Mouse (Mus musculus): Measurements from ENCODE around the gene Stk32c.
A peak's percentile ranks its signal among the peaks of the same experiment; 100 is the strongest.

Gene Stk32c

GRCm38 (mm10) chr7:139139921-139140461 is 73.1 kb downstream of the Stk32c start:
- no peak for DNase-seq

GRCm38 (mm10) chr7:139136906-139137491 is 76.1 kb downstream of the Stk32c start:
- DNase-seq = no peak

- no peak for DNase-seq
Measured at GRCm38 (mm10) chr7:139135236-139135635, 77.9 kb downstream of the Stk32c start.

GRCm38 (mm10) chr7:139133446-139133845 is 79.7 kb downstream of the Stk32c start:
- DNase-seq = peak; percentile 38

- no peak for DNase-seq
Measured at GRCm38 (mm10) chr7:139131538-139131937, 81.6 kb downstream of the Stk32c start.

GRCm38 (mm10) chr7:139130361-139130760 is 82.7 kb downstream of the Stk32c start:
- DNase-seq = no peak

GRCm38 (mm10) chr7:139128994-139129393 is 84.1 kb downstream of the Stk32c start:
- no peak for DNase-seq

- DNase-seq = no peak
Measured at GRCm38 (mm10) chr7:139126549-139126948, 86.6 kb downstream of the Stk32c start.

- no peak for DNase-seq
Measured at GRCm38 (mm10) chr7:139125881-139126280, 87.2 kb downstream of the Stk32c start.

- no peak for DNase-seq
Measured at GRCm38 (mm10) chr7:139119775-139120153, 93.3 kb downstream of the Stk32c start.

GRCm38 (mm10) chr7:139119152-139119774 is 93.8 kb downstream of the Stk32c start:
- DNase-seq = peak; percentile 93

- no peak for DNase-seq
Measured at GRCm38 (mm10) chr7:139107908-139108650, 105.0 kb downstream of the Stk32c start.

- no peak for DNase-seq
Measured at GRCm38 (mm10) chr7:139105705-139106104, 107.4 kb downstream of the Stk32c start.

GRCm38 (mm10) chr7:139105076-139105475 is 108.0 kb downstream of the Stk32c start:
- no peak for DNase-seq

- DNase-seq = peak; percentile 22
Measured at GRCm38 (mm10) chr7:139103960-139104381, 109.1 kb downstream of the Stk32c start.

- no peak for DNase-seq
Measured at GRCm38 (mm10) chr7:139101826-139102225, 111.3 kb downstream of the Stk32c start.

- DNase-seq = no peak
Measured at GRCm38 (mm10) chr7:139101286-139101804, 111.8 kb downstream of the Stk32c start.

- no peak for DNase-seq
Measured at GRCm38 (mm10) chr7:139100531-139101095, 112.5 kb downstream of the Stk32c start.

- no peak for DNase-seq
Measured at GRCm38 (mm10) chr7:139096399-139096798, 116.7 kb downstream of the Stk32c start.

GRCm38 (mm10) chr7:139095282-139095681 is 117.8 kb downstream of the Stk32c start:
- no peak for DNase-seq

GRCm38 (mm10) chr7:139094761-139095160 is 118.3 kb downstream of the Stk32c start:
- DNase-seq = no peak

GRCm38 (mm10) chr7:139093781-139094180 is 119.3 kb downstream of the Stk32c start:
- DNase-seq = no peak

- no peak for DNase-seq
Measured at GRCm38 (mm10) chr7:139093124-139093523, 120.0 kb downstream of the Stk32c start.

All from kidney, postnatal 10 days (tissue).